Mouse (Mus musculus) thymus, adult 2 months (tissue): ENCODE measurements around the gene Mrpl2. TPM values are rescaled to one million over a fixed set of nuclear protein-coding genes. Genes with fewer than 3 reads are reported as not detected.

Experiments used
- DNase-seq: peaks from one replicate; pipeline ENCODE4 v3.0.0; 2021
- H3K27ac ChIP-seq: fragments of 200-500 bp; 2 replicates; pipeline ENCODE4 v1.5.1; 2012; ENCODE audit warnings: low read length, control low read depth; ENCODE audit not compliant: control insufficient read depth, insufficient read depth
- H3K27me3 ChIP-seq: fragments of 200-500 bp; 2 replicates; pipeline ENCODE4 v1.6.1; 2012; ENCODE audit warnings: mild to moderate bottlenecking, low read length, moderate library complexity, mixed read lengths; ENCODE audit not compliant: control insufficient read depth, insufficient read depth
- H3K36me3 ChIP-seq: fragments of 200-500 bp; 2 replicates; pipeline ENCODE4 v1.6.1; 2012; ENCODE audit warnings: mild to moderate bottlenecking, low read length, moderate library complexity; ENCODE audit not compliant: control insufficient read depth, insufficient read depth
- H3K4me1 ChIP-seq: fragments of 200-500 bp; replicated peaks from 2 replicates; pipeline ENCODE4 v1.6.1; 2012; ENCODE audit warnings: low read length; ENCODE audit not compliant: control insufficient read depth, insufficient read depth
- H3K4me3 ChIP-seq: fragments of 200-500 bp; 2 replicates; pipeline ENCODE4 v1.5.1; 2012; ENCODE audit warnings: mild to moderate bottlenecking, low read length, control low read depth, moderate library complexity; ENCODE audit not compliant: control insufficient read depth, insufficient read depth
- CTCF ChIP-seq: fragments of 200-500 bp; IDR thresholded peaks from 2 replicates; pipeline ENCODE4 v1.5.1; 2012; ENCODE audit warnings: mild to moderate bottlenecking, control low read depth, low read length, moderate library complexity, borderline replicate concordance; ENCODE audit not compliant: control insufficient read depth, poor library complexity, insufficient read depth; ENCODE audit errors: extremely low read depth
- POLR2A ChIP-seq: fragments of 200-500 bp; IDR thresholded peaks from 2 replicates; pipeline ENCODE4 v1.6.1; 2012; ENCODE audit warnings: mild to moderate bottlenecking, low read length, control low read depth, moderate library complexity; ENCODE audit not compliant: control insufficient read depth, poor library complexity, insufficient read depth; ENCODE audit errors: extremely low read depth
- WGBS: fragments of 180-500 bp; shearing (Covaris S2); methylation state at CpG from one replicate; pipeline ENCODE4 v1.1.7; 2018; 5-methylcytosine and 5-hydroxymethylcytosine counted together
- polyA plus RNA-seq: library from polyadenylated mRNA; depleted of rRNA; stranded (reverse); fragments of >200 nt; gene quantifications from 2 replicates; pipeline ENCODE4 v1.2.3, GENCODE M21; 2012

The Mrpl2 gene
- polyA plus RNA-seq, 1 experiment = 68.3 TPM

- Histone ChIP-seq H3K27ac (no peak overlapping the region), H3K36me3 (no peaks in the 10 kb centered on the region), H3K27me3 (0 out of 2 replicates have a peak, but pooled peaks cover 2% of the 10 kb centered on the region), H3K4me1 (peaks cover 24% of the 10 kb centered on the region), H3K4me3 (no peak overlapping the region)
- WGBS = 80% methylated on average over 6 of the region's 6 CpGs
- no peak for DNase-seq
- no peak for TF ChIP-seq CTCF
- TF ChIP-seq POLR2A = no peak
These were observed 18.6 kb upstream of the Mrpl2 start for GRCm38 (mm10) chr17:46627409-46627808.

GRCm38 (mm10) chr17:46628471-46628790, 17.6 kb upstream of the Mrpl2 start:
- Histone ChIP-seq H3K27me3 (0 out of 2 replicates have a peak, but pooled peaks cover 2% of the 10 kb centered on the region), H3K4me3 (peak overlapping the region; percentile 95), H3K4me1 (peaks cover 19% of the 10 kb centered on the region), H3K27ac (no peak overlapping the region), H3K36me3 (no peaks in the 10 kb centered on the region)
- peak; percentile 45; the same call in 1 of the 2 replicates for TF ChIP-seq CTCF
- no peak for TF ChIP-seq POLR2A
- WGBS = 12% methylated on average over 13 of the region's 13 CpGs
- no peak for DNase-seq

- peak; percentile 66 for DNase-seq
- under 1% methylated on average over 87 of the region's 90 CpGs for WGBS
- H3K27ac ChIP-seq = no peak within 1 kb of the TSS
- no peak for TF ChIP-seq POLR2A
- no peak for TF ChIP-seq CTCF
- peak within 1 kb of the TSS; percentile 95 for H3K4me3 ChIP-seq
- H3K27me3 ChIP-seq = 0 out of 2 replicates have a peak, but pooled peaks cover 2% of the 10 kb centered on the region
- no peaks in the 10 kb centered on the region for H3K36me3 ChIP-seq
- H3K4me1 ChIP-seq = peaks cover 19% of the 10 kb centered on the region
These were observed 17.0 kb upstream of the Mrpl2 start, which contains the start of gene Ptk7 for GRCm38 (mm10) chr17:46628791-46629684. TSS of gene Ptk7 (minus strand) at chr17:46629504.

DNA sequence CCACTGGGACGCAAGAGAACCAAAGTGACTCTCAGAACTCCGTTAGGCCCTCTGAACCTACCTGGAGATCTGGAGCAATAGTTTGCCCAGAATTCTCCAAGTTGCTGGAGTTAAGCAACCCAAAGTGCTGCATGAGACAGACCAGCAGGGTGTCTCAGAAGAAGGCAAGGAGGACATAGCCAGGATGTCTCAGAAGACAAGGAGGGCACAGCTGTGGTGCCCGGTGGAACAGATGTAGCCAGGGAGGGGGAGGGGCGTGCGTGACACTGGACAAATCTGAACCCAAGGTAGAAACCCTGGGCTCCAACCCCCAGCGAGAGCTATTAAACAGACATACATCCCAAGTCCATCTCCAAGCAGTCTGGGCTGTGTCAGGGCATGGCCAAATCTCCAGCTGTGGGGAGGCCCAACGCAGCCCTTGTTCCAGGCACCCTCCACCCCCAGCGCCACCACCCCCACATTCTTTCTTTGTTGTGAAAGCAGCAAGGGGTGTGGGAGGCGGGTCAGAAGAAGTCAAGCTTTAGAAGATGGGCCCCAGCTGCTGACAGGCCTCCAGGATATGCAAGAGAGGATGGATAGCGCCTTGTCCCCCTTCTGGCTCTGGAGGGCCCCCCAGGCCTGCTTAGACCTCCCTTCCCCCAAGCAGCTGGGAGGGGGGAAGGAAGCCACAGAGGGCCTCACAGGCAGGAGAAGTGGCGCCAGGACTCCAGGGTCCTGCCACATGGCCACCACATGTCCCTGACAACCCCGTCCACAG, 16.2 kb upstream of the Mrpl2 start:
- H3K4me3 ChIP-seq = peak overlapping the region; percentile 95

DNA sequence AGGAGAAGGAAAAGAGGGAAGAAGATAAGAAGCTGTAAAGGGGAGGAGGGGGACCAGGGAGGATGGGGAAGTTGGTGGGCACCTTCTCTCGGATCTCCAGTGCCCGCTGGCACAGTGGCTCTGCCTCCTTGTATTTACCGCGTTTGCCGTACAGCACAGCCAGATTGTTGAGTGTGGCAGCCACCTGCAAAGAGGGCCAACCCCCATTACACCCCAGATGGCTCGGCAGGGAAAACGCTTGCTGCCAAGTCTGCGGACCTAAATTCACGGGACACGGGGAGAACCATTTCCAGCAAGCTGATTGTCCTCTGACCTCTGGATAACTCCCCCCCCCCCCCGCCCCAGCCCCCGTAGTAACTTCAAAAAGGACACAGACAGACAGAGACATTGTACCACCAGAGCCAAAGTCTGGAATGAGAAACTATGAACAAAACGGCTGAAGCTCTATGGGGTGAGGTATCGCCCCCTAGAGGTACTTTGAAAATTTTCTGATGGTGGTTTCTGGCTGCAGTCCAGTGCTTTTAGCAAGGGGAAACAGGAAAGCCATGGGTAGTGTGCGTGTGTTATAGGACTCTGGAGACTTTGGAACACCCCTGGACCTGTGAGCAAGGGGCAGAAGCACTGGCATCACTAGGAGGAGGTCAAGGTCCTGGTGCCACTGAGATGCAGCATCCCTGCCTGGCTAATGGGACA, 9.1 kb upstream of the Mrpl2 start:
- 6% methylated on average over 15 of the region's 15 CpGs for WGBS
- DNase-seq = peak; percentile 48
- H3K27me3 ChIP-seq = no peaks in the 10 kb centered on the region
- H3K36me3 ChIP-seq = no peaks in the 10 kb centered on the region
- peaks cover 8% of the 10 kb centered on the region for H3K4me1 ChIP-seq
- peak overlapping the region; percentile 9; the same call in 1 of the 2 replicates for H3K4me3 ChIP-seq
- TF ChIP-seq CTCF (no peak), POLR2A (no peak)
- H3K27ac ChIP-seq = no peak overlapping the region

More for the DNA sequence above, 16.2 kb upstream of the Mrpl2 start:
- Histone ChIP-seq H3K27me3 (0 out of 2 replicates have a peak, but pooled peaks cover 2% of the 10 kb centered on the region), H3K4me1 (peaks cover 19% of the 10 kb centered on the region), H3K36me3 (no peaks in the 10 kb centered on the region), H3K27ac (no peak overlapping the region)
- TF ChIP-seq POLR2A = no peak
- no peak for TF ChIP-seq CTCF
- peak; percentile 23 for DNase-seq
- WGBS = 26% methylated on average over 12 of the region's 12 CpGs

- DNase-seq = no peak
- TF ChIP-seq CTCF (no peak), POLR2A (no peak)
- Histone ChIP-seq H3K36me3 (no peaks in the 10 kb centered on the region), H3K4me1 (peaks cover 12% of the 10 kb centered on the region), H3K27me3 (no peaks in the 10 kb centered on the region), H3K4me3 (no peak overlapping the region), H3K27ac (no peak overlapping the region)
- 74% methylated on average over 9 of the region's 9 CpGs for whole genome bisulfite sequencing
These were observed 6.1 kb upstream of the Mrpl2 start for GRCm38 (mm10) chr17:46639929-46640328.

DNA sequence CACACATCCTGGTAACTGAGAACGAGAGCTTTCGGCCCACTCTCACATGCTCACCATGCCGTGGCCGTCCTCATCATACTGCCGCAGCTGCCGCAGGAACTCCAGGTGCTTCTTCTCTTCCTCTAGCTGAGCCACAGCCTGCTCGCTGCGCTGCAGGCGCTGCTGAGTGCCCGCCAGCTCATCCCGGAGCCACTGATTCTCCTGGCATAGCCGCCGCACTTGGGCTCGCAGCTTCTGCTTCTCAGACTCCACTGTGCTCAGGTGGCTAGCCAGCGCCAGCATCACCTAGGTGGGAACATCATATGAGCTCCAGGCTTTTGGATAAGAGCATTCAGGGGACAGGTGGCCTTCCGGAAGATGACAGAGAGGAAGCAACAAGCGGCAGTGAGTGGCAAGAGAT, 4.0 kb upstream of the Mrpl2 start:
- TF ChIP-seq CTCF (no peak), POLR2A (no peak)
- DNase-seq = no peak
- H3K4me3 ChIP-seq = no peak overlapping the region
- WGBS = 97% methylated on average over 17 of the region's 17 CpGs
- no peaks in the 10 kb centered on the region for H3K36me3 ChIP-seq
- no peak overlapping the region for H3K27ac ChIP-seq
- peaks cover 9% of the 10 kb centered on the region for H3K4me1 ChIP-seq
- H3K27me3 ChIP-seq = no peaks in the 10 kb centered on the region
